Mouse (Mus musculus): Measurements from ENCODE around the gene Snx10.

The Snx10 gene

DNA sequence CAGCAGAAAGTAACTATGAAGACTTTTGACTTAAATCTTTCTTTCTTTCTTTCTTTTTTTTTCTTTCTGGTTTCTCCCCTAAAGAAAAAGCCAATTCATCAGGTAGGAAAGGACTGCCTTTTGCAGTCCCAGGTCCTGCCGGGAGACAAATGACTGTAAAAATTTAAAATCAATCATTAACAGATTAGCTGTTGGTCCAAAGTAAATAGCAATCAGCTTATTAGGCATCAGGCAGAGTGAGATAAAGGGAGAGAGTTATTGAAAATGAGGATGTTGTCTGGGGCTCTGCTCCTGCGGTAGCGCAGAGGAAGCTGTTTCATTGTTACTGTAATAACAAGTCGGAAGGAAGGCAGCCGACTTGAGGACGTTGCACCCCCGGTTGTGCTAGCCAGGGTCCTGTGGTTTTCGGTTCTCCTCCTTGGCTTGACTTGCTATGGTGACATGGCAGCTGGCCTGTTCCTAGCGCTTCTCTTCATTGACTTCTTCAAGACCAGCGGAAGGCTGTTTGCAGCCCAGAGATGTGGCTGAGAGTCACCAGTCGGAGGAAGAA is 112.4 kb downstream of the Snx10 start:
- DNase-seq (ENCODE audit: low read depth), result peak; percentile 12

Measured in naive thymus-derived CD4-positive, alpha-beta T cell, adult 2 months (primary cell).